Mouse (Mus musculus) mature B cell (primary cell): Measurements from ENCODE around the gene Slc7a14.
"Not testable (repeated sequence)": the region's sequence is repeated elsewhere in the genome, so short reads cannot be mapped to it uniquely, and the experiment has no call there.

Source experiments
- in situ Hi-C: fragments of 300-500 bp; cut with MboI; formaldehyde crosslinking; loops from 2 replicates; pipeline ENCODE4 v1.14.3; 2019

Slc7a14 gene

GRCm38 (mm10) chr3:31309934-31310787 is at the start of gene Slc7a14:
Gene Slc7a14, minus strand, starts transcription at chr3:31310378.
- in situ Hi-C loops = no loop called here

GRCm38 (mm10) chr3:31346540-31346939 is 36.4 kb upstream of the Slc7a14 start:
- in situ Hi-C loops = no loop called here

GRCm38 (mm10) chr3:31345766-31346165 is 35.6 kb upstream of the Slc7a14 start:
- in situ Hi-C loops = no loop called here

- in situ Hi-C loops = no loop called here
These were observed 29.1 kb upstream of the Slc7a14 start for GRCm38 (mm10) chr3:31339236-31339635.

GRCm38 (mm10) chr3:31328237-31328836 is 18.2 kb upstream of the Slc7a14 start:
- in situ Hi-C loops = no loop called here

- in situ Hi-C loops = no loop called here
These were observed 17.6 kb upstream of the Slc7a14 start for GRCm38 (mm10) chr3:31327791-31328190.

GRCm38 (mm10) chr3:31324231-31324654 is 14.1 kb upstream of the Slc7a14 start:
- in situ Hi-C loops = no loop called here

GRCm38 (mm10) chr3:31309371-31309933 is 726 bp downstream of the Slc7a14 start:
- in situ Hi-C loops = no loop called here

GRCm38 (mm10) chr3:31308906-31309305 is 1.3 kb downstream of the Slc7a14 start:
- in situ Hi-C loops = no loop called here

- in situ Hi-C loops = no loop called here
These were observed 2.2 kb downstream of the Slc7a14 start for GRCm38 (mm10) chr3:31307936-31308335.

- in situ Hi-C loops = no loop called here
These were observed 18.2 kb downstream of the Slc7a14 start for GRCm38 (mm10) chr3:31291673-31292602.

GRCm38 (mm10) chr3:31287421-31287948 is 22.7 kb downstream of the Slc7a14 start:
- in situ Hi-C loops = no loop called here

GRCm38 (mm10) chr3:31281116-31281515 is 29.1 kb downstream of the Slc7a14 start:
- in situ Hi-C loops = no loop called here

GRCm38 (mm10) chr3:31274875-31275274 is 35.3 kb downstream of the Slc7a14 start:
- in situ Hi-C loops = no loop called here

- in situ Hi-C loops = not testable (repeated sequence)
These were observed 36.9 kb downstream of the Slc7a14 start for GRCm38 (mm10) chr3:31273247-31273646.

- in situ Hi-C loops = no loop called here
These were observed 37.5 kb downstream of the Slc7a14 start for GRCm38 (mm10) chr3:31272635-31273034.

- in situ Hi-C loops = no loop called here
These were observed 40.4 kb downstream of the Slc7a14 start for GRCm38 (mm10) chr3:31269551-31270317.

GRCm38 (mm10) chr3:31267921-31268320 is 42.3 kb downstream of the Slc7a14 start:
- in situ Hi-C loops = no loop called here

- in situ Hi-C loops = no loop called here
These were observed 43.2 kb downstream of the Slc7a14 start for GRCm38 (mm10) chr3:31266941-31267340.

GRCm38 (mm10) chr3:31263535-31263934 is 46.6 kb downstream of the Slc7a14 start:
- in situ Hi-C loops = no loop called here
